Mouse (Mus musculus): ENCODE data around the gene Hils1.
"Not testable (repeated sequence)": the region's sequence is repeated elsewhere in the genome, so short reads cannot be mapped to it uniquely, and the experiment has no call there.

Hils1 gene

DNA sequence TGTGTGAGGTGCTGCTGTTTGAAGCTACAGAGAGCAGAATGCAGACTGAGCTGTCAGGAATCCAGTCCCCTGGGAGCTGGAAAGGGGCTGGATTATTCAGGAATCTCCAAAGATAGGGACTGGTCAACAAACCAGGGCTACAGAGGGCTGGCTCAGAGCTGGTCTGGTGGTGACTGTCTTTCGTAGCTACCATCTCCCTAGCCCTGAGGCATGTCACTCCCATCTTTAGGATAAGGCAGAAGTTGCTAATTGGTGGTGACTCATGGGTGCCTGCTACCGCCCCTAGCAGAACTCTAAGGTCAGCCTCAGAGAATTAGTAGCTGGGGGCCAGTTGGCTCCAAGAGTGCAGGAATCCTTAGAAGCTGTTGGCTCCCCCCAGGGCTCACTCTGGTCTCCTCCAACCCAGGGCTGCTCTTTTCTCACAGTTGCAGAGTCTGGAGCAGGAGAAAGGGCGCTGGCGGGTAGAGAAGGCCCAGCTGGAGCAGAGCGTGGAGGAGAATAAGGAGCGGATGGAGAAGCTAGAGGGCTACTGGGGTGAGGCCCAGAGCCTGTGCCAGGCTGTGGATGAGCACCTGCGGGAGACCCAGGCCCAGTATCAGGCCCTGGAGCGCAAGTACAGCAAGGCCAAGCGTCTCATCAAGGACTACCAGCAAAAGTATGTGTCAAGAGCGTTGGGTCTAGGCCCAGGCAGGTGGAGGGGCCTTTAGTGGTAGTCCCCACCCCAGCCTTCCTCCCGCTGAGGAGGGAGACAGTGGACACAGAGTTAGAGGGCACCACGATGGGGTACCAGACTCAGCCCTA lies 36.9 kb downstream of the Hils1 start:
- no peak for DNase-seq (ENCODE audit: low read depth)

DNA sequence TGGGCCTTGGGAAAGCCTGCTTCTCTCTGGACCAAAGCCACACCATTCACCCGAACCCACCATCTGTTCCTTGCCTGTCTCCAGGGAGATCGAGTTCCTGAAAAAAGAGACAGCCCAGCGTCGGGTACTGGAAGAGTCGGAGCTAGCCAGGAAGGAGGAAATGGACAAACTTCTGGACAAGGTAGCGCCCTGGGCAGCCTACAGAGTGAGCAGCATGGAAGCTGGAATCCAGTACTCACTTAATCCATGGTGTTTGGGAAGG lies 37.5 kb downstream of the Hils1 start:
- no peak for DNase-seq (ENCODE audit: low read depth)

DNA sequence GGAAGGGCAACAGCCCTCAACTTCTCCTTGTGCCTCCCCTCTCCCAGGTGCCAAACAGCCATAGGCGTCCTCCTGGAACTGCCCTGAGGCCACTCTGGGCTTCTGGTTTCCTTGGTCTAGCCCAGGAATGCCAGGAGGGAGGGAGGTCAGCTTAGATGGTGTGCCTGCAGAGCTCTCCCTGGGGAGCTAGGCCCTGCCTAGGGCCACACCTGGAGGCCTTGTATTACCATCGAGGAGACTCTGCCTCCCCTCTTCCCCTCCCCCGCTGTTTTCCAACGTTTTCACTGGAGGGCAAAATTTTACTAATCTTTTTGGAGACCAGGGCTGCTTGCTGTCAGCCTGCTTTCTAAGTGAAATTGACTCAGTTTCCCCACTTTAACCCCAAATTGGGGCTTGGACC lies 38.6 kb downstream of the Hils1 start:
- DNase-seq (ENCODE audit: low read depth) = no peak

DNA sequence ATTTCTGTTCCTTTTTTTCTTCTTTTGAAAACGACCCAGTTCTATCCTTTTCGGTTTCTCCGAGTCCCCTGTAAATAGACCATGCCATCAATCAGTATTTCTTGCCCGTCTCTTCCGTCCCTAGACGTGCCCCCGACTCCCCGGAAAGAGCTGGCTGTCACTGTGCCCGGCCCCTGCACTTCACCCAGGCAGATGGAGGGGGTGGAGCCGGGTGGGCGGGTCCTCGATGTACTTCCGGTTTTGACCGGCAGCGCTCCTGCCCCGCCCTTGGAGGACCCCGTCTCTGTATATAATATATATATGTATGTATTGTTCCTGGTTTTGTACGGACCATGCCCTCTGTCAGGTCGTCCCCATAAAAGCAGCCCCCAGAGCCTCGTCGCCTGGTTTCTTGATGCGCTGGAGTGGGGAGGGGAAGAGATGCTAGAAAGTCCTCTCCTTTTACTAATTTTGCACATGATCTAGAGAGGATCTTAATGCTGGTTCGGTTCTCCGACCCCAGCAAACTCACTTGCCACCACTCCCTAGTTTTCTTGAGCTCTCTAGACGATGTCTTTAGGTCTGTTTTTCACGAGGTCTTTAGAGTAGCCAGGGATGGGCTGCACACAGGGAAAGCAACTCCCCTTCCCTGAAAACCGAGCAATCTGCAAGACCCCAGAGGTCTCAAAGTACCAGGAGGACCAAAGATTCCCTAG lies 39.3 kb downstream of the Hils1 start:
- peak; percentile 64 for DNase-seq (ENCODE audit: low read depth)

DNA sequence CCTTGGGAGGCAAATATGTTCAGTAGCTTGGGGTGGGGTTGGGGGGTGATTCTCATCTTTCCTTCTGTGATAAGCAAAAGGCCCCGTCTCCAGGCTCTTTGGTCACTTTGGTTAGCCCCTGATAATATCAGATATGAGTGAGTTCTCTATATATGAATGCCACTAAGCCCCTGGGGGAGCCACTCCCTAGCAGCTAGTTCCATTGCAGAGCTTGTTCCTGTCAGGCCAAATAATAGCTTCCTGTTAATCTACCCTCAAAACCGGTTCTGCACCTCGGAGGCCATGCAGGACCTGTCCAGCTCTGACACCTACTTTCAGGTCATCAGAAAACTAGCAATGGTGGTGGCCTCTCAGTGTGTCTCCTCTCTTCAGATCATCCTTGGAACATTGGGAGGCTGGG lies 40.0 kb downstream of the Hils1 start:
- DNase-seq (ENCODE audit: low read depth) = peak; percentile 48

DNA sequence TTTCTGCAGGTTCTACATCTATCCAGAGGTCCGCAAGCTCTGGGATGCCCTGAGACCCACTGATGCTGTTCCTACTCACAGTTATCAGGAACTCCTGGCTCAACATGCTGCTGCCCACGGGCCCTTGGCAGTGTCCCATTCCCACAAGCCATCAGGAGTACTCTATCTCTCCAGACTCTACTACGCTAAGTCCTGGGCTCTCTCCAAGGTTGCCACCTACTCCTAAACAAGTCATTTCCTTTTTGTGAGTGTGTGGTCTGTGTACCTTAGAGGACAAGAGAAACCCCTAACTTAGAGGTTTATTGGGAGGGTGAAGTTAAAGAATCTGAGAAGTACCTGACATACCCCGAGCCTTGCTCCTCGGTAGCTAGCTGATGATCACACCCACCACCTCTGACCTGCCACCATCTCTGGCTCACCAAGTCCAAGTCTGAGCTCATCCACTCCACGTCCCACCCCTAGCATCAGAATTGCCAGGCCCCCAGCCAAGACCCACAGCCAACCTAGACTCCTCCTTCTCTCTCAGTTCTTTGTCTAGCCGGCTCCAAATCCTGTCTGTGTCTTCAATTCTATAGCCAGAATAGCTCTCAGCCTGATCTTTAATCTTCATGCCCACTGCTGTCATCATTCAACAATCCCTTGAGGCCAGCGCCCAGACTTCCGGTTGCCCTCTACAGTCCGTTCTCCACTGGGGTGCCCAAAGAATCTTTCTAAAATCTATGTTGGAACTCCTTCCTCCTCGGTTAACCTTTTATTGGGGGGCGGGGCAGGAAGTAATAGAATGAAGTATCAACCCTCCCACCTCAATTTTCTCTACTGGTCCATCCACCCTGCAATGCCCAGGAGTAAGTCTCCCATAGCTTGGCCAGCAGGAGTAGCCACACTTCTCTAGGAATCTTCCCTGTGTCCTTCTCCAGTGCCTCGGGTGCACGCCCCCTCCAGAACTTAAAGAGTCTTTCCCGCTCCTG lies 41.6 kb downstream of the Hils1 start:
- DNase-seq (ENCODE audit: low read depth) = no peak

DNA sequence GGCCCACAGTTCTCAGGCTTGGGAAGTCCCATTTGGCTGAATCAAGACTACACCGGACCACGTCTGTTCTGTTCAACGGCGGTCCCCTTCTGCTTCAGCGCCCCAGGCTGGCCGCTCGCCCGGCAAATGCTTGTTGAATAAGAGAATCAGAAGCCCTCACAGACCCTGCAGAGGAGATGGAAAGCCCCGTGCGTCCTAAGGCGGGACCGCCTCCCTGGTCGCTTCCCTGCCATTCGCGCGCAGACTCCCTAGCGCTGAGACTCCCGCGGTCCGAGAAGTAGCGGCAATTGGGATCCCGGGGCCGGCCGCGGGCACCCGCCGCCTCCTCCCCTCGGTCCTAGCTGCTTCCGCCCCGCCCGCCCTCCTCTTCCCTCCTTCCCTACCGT lies 42.2 kb downstream of the Hils1 start, which contains the start of gene Samd14:
Gene Samd14, plus strand, starts transcription at position 251 of the 386 bp plus-strand sequence.
- no peak for DNase-seq (ENCODE audit: low read depth)

DNA sequence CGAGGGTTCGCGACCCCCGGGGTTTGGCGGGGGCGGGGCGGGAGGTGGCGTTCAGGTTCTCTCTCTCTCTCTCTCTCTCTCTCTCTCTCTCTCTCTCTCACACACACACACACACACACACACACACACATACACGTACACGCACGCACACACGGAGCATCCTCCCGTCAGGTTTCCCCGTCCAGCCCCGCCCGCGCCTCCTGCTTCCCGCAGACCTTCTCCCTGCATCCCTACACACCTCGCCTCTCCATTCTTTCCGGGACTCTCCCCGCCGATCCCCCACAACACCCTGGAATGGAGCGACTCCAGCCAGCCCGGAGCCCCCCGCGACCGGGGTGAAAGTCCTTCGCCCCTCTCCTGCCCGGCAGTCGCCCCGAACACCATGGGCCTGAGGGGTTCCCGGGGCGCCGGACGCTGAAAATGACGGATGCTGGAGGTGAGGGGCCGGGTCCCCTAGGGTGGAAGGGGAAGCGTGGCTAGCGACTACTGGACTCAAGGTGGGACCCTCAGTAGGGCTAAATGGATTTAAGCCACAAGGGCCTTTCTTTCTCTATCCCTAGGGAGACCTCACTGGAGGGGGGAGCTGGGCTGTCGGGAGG lies 42.8 kb downstream of the Hils1 start:
- DNase-seq (ENCODE audit: low read depth) = no peak

DNA sequence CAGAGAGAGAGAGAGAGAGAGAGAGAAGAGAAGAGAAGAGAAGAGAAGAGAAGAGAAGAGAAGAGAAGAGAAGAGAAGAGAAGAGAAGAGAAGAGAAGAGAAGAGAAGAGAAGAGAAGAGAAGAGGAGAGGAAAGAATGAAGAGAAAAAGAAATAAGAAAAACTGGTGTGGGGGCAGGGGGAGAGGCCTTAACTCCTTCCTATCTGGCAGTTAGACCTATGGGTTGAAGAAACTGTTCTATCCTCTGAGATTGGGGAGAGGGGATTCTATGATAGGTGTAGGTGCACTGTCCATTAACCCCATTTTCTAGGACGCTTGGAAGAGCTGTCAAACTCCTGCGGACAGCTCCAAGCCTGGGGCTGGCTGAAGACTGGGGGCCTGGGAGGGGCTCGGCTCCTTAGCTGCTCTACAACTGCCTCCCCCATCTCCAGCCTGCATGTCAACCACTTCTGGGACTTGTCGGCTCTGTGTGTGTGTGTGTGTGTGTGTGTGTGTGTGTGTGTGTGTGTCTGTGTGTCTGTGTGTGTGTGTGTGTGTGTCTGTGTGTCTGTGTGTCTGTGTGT lies 43.5 kb downstream of the Hils1 start:
- not testable (repeated sequence) for DNase-seq (ENCODE audit: low read depth)

DNA sequence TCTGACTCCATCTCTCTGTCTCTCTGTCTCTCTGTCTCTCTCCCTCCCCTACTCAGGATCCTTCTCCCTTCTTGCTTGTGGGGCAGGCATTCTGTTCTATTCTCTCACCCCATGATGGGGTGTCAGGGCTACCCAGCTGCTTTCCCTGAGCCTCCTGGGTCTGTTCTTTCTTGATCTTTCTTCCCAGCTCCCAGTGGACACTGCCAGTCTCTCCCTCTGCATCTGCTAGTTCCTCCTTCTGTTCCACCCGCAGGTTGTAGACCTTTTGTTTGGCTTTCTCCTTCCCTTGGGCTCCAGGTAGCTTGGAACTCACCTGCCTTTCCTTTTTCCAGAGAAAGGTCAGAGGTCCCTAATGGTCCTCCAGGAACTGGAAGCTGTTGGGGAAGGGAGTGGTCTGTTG lies 44.0 kb downstream of the Hils1 start:
- DNase-seq (ENCODE audit: low read depth) = no peak

DNA sequence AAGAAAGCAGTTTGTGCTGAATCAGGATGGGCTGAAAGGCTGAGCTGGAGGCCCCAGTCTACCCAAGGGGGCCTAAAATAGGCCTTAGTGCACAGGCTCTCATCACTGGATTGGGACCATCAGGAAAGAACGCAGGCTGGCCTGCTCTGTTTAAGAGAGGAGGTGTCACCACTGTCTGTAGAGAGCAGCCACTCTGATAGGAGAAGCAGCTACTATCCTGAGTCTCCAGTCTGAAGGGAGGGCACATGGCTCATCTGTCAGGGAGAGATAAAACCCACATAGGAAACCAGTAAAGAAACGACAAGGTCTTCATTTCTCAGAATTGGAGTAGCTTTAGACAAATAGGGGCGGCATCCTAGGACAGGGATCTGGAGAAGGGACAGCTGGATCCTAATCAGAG lies 44.7 kb downstream of the Hils1 start:
- DNase-seq (ENCODE audit: low read depth) = no peak

DNA sequence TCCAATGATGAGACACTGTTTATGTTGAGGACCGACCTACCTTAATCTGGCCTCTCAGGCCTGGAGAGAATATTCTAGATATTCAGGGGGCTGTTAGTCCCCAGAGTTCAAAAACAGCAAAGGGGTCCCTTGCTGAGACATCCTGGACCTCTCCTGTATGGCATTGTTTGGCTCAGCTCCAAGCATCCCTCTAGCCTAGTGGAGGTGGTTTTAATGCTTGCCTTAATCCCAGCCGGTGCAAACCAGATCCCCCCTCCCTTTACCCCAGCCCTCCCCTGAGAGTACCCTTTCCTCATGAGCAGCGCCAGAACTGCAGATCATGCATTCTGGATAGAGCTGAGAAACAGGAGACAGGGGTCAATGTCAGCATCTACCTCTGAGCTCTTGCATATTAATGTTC lies 45.1 kb downstream of the Hils1 start:
- no peak for DNase-seq (ENCODE audit: low read depth)

DNA sequence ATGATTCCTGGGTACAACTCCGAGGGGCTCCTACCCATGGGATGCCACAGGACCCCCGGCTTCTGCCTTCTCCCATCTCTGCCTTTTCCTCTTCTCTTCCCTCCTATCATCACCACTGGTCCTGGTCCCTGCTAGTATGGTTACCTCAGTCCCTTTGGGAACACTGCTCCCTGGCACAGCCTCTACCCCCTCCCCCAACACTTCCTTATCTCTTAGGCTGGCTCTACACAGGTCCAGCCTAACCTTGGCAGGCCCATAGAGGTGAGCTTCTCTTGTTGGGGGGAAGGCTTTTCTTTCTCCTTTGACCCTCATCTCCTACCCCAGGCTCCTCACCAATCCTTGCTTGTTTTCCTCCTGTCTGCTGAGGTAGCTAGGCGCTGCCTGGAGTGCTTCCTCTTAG lies 48.1 kb downstream of the Hils1 start:
- no peak for DNase-seq (ENCODE audit: low read depth)
